Mouse (Mus musculus) liver, adult 2 months (tissue): ENCODE results near the gene Pdzd3.

Experiments
- CTCF ChIP-seq: fragments of 200-500 bp; IDR thresholded peaks from 2 replicates; pipeline ENCODE4 v1.5.1; 2011; ENCODE audit warnings: low read depth, low read length, control low read depth
- POLR2A ChIP-seq: fragments of 200-500 bp; IDR thresholded peaks from 2 replicates; pipeline ENCODE4 v1.6.1; 2011; ENCODE audit warnings: low read length, control low read depth; ENCODE audit not compliant: insufficient read depth; ENCODE audit errors: extremely low read depth

GRCm38 (mm10) chr9:44199580-44199979 lies 51.7 kb downstream of the Pdzd3 start:
- TF ChIP-seq POLR2A = no peak
- no peak for TF ChIP-seq CTCF
